Mouse (Mus musculus) megakaryocyte progenitor cell, adult 5-6 weeks (primary cell): ENCODE results near the gene Agxt. TPM values are rescaled to one million over a fixed set of nuclear protein-coding genes. Genes with fewer than 3 reads are reported as not detected.

ENCODE experiments used
- ATAC-seq: replicated peaks from 2 replicates; pipeline ENCODE4 v1.8.0; 2016; ENCODE audit warnings: mild to moderate bottlenecking, moderate TSS enrichment, inconsistent platforms; ENCODE audit not compliant: poor library complexity
- total RNA-seq, 2 experiments: library from RNA; stranded (forward) in 1 of 2; stranded (reverse) in 1 of 2; fragments of 157-497, 149-512 nt in 1 of 2; fragments of 200-1000 nt in 1 of 2; gene quantifications; 2 replicates each; pipeline versions ENCODE4 v1.2.3 to v1.2.4; 2015 to 2017

The Agxt gene
- total RNA-seq, 2 experiments from 2014 or later = not detected

DNA sequence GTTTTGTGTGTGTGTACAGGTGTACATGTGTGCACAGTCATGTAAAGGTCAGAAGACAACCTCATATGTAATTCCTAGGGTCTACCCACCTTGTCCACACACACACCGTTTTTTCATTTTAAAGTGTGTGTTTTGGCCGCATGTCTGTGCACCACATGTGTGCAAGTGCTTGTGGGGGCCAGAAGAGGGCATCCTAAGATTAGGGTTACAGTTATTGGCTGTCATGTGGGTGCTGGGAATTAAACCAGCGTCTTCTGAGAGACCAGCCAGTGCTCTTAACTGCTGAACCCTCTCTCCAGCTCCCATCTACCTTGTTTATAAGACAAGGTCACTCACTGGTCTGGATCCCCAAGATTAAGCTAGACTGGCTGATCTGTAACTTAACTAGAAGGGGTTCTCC lies 59.9 kb downstream of the Agxt start:
- no peak for ATAC-seq

Other genes starting within 250 kb of the Agxt start
- 0.27 TPM in 1 of 2 replicates, not detected in the other for gene Ankmy1, start 232.3 kb upstream of the Agxt start, total RNA-seq (2015)
- 0.34 TPM in 1 of 2 replicates, not detected in the other for gene Ankmy1, start 232.3 kb upstream of the Agxt start, total RNA-seq (2017)
- 8.5 and 10.0 TPM in 2 replicates for gene Dusp28, start 228.3 kb upstream of the Agxt start, total RNA-seq (2015)
- gene Dusp28, start 228.3 kb upstream of the Agxt start, total RNA-seq (2017) = 2.2 and 2.9 TPM in 2 replicates
- gene Rnpepl1, start 224.5 kb upstream of the Agxt start, total RNA-seq (2015) = 18.2 and 22.8 TPM in 2 replicates
- 11.4 and 15.7 TPM in 2 replicates for gene Rnpepl1, start 224.5 kb upstream of the Agxt start, total RNA-seq (2017)
- gene Capn10, start 200.9 kb upstream of the Agxt start, total RNA-seq (2015) = 4.4 and 6.9 TPM in 2 replicates
- gene Capn10, start 200.9 kb upstream of the Agxt start, total RNA-seq (2017) = 8.2 and 9.2 TPM in 2 replicates
- 1.1 TPM in 2 replicates for gene Gpr35, start 184.4 kb upstream of the Agxt start, total RNA-seq (2015)
- 0.74 and 1.6 TPM in 2 replicates for gene Gpr35, start 184.4 kb upstream of the Agxt start, total RNA-seq (2017)
- not detected in 2 replicates for gene Aqp12, start 128.9 kb upstream of the Agxt start, total RNA-seq (2015)
- not detected in 2 replicates for gene Aqp12, start 128.9 kb upstream of the Agxt start, total RNA-seq (2017)
- gene Kif1a, start 33.3 kb upstream of the Agxt start, total RNA-seq (2015) = 0.05 TPM in 1 of 2 replicates, not detected in the other
- gene Kif1a, start 33.3 kb upstream of the Agxt start, total RNA-seq (2017) = not detected in 2 replicates
- gene 2310007B03Rik, start 25.7 kb downstream of the Agxt start, total RNA-seq (2015) = not detected in 2 replicates
- gene 2310007B03Rik, start 25.7 kb downstream of the Agxt start, total RNA-seq (2017) = not detected in 2 replicates
- gene Crocc2, start 33.5 kb downstream of the Agxt start, total RNA-seq (2015) = not detected in 2 replicates
- not detected in 2 replicates for gene Crocc2, start 33.5 kb downstream of the Agxt start, total RNA-seq (2017)
- 0.44 and 3.2 TPM in 2 replicates for gene Sned1, start 100.6 kb downstream of the Agxt start, total RNA-seq (2015)
- 0.14 and 0.17 TPM in 2 replicates for gene Sned1, start 100.6 kb downstream of the Agxt start, total RNA-seq (2017)
- gene Mterf4, start 170.7 kb downstream of the Agxt start, total RNA-seq (2015) = 11.3 and 13.1 TPM in 2 replicates
- gene Mterf4, start 170.7 kb downstream of the Agxt start, total RNA-seq (2017) = 24.4 and 27.6 TPM in 2 replicates
- 27.1 and 43.2 TPM in 2 replicates for gene Ppp1r7, start 207.6 kb downstream of the Agxt start, total RNA-seq (2015)
- gene Ppp1r7, start 207.6 kb downstream of the Agxt start, total RNA-seq (2017) = 16.0 and 26.1 TPM in 2 replicates
- gene Pask, start 208.2 kb downstream of the Agxt start, total RNA-seq (2015) = 11.1 and 13.8 TPM in 2 replicates
- 10.4 and 12.6 TPM in 2 replicates for gene Pask, start 208.2 kb downstream of the Agxt start, total RNA-seq (2017)
- gene Ano7, start 238.7 kb downstream of the Agxt start, total RNA-seq (2015) = 0.05 and 1.1 TPM in 2 replicates
- 0.33 TPM in 1 of 2 replicates, not detected in the other for gene Ano7, start 238.7 kb downstream of the Agxt start, total RNA-seq (2017)